Mouse (Mus musculus): ENCODE data around the gene Pdik1l.
A peak's percentile ranks its signal among the peaks of the same experiment; 100 is the strongest.

Pdik1l gene

GRCm38 (mm10) chr4:134257198-134258009 is 30.3 kb downstream of the Pdik1l start:
- H3K36me3 ChIP-seq (ENCODE audit: control insufficient read depth, insufficient read depth, low read length, poor library complexity, severe bottlenecking), result no peaks in the 10 kb centered on the region
- no peak for DNase-seq (ENCODE audit: low read depth, low spot score)
- H3K27me3 ChIP-seq (ENCODE audit: control insufficient read depth, insufficient read depth, low read length, poor library complexity, severe bottlenecking), result peaks cover 2% of the 10 kb centered on the region; the same call in 1 of the 2 replicates

- H3K27me3 ChIP-seq (ENCODE audit: control insufficient read depth, insufficient read depth, low read length, poor library complexity, severe bottlenecking), result peaks cover 2% of the 10 kb centered on the region; the same call in 1 of the 2 replicates
- H3K36me3 ChIP-seq (ENCODE audit: control insufficient read depth, insufficient read depth, low read length, poor library complexity, severe bottlenecking), result no peaks in the 10 kb centered on the region
- no peak for DNase-seq (ENCODE audit: low read depth, low spot score)
These were observed 31.1 kb downstream of the Pdik1l start for GRCm38 (mm10) chr4:134256407-134257197.

GRCm38 (mm10) chr4:134255854-134256253 is 31.8 kb downstream of the Pdik1l start:
- no peak for DNase-seq (ENCODE audit: low read depth, low spot score)
- Histone ChIP-seq H3K36me3 (ENCODE audit: control insufficient read depth, insufficient read depth, low read length, poor library complexity, severe bottlenecking) (no peaks in the 10 kb centered on the region), H3K27me3 (ENCODE audit: control insufficient read depth, insufficient read depth, low read length, poor library complexity, severe bottlenecking) (peaks cover 2% of the 10 kb centered on the region; the same call in 1 of the 2 replicates)

- DNase-seq (ENCODE audit: low read depth, low spot score), result no peak
- Histone ChIP-seq H3K27me3 (ENCODE audit: control insufficient read depth, insufficient read depth, low read length, poor library complexity, severe bottlenecking) (peaks cover 2% of the 10 kb centered on the region; the same call in 1 of the 2 replicates), H3K36me3 (ENCODE audit: control insufficient read depth, insufficient read depth, low read length, poor library complexity, severe bottlenecking) (no peaks in the 10 kb centered on the region)
These were observed 32.9 kb downstream of the Pdik1l start for GRCm38 (mm10) chr4:134254835-134255234.

- no peak for DNase-seq (ENCODE audit: low read depth, low spot score)
- no peaks in the 10 kb centered on the region for H3K36me3 ChIP-seq (ENCODE audit: control insufficient read depth, insufficient read depth, low read length, poor library complexity, severe bottlenecking)
- peaks cover 2% of the 10 kb centered on the region; the same call in 1 of the 2 replicates for H3K27me3 ChIP-seq (ENCODE audit: control insufficient read depth, insufficient read depth, low read length, poor library complexity, severe bottlenecking)
These were observed 33.9 kb downstream of the Pdik1l start, which contains the start of gene Grrp1 for GRCm38 (mm10) chr4:134253722-134254324. TSS of gene Grrp1 (minus strand) at chr4:134254106.

GRCm38 (mm10) chr4:134252911-134253721 is 34.6 kb downstream of the Pdik1l start:
- Histone ChIP-seq H3K36me3 (ENCODE audit: control insufficient read depth, insufficient read depth, low read length, poor library complexity, severe bottlenecking) (no peaks in the 10 kb centered on the region), H3K27me3 (ENCODE audit: control insufficient read depth, insufficient read depth, low read length, poor library complexity, severe bottlenecking) (peaks cover 2% of the 10 kb centered on the region; the same call in 1 of the 2 replicates)
- no peak for DNase-seq (ENCODE audit: low read depth, low spot score)

- Histone ChIP-seq H3K27me3 (ENCODE audit: control insufficient read depth, insufficient read depth, low read length, poor library complexity, severe bottlenecking) (peaks cover 2% of the 10 kb centered on the region; the same call in 1 of the 2 replicates), H3K36me3 (ENCODE audit: control insufficient read depth, insufficient read depth, low read length, poor library complexity, severe bottlenecking) (no peaks in the 10 kb centered on the region)
- no peak for DNase-seq (ENCODE audit: low read depth, low spot score)
These were observed 35.4 kb downstream of the Pdik1l start for GRCm38 (mm10) chr4:134252131-134252910.

GRCm38 (mm10) chr4:134251241-134252130 is 36.2 kb downstream of the Pdik1l start:
- Histone ChIP-seq H3K27me3 (ENCODE audit: control insufficient read depth, insufficient read depth, low read length, poor library complexity, severe bottlenecking) (peaks cover 2% of the 10 kb centered on the region; the same call in 1 of the 2 replicates), H3K36me3 (ENCODE audit: control insufficient read depth, insufficient read depth, low read length, poor library complexity, severe bottlenecking) (no peaks in the 10 kb centered on the region)
- DNase-seq (ENCODE audit: low read depth, low spot score), result peak; percentile 38

GRCm38 (mm10) chr4:134250930-134251240 is 36.8 kb downstream of the Pdik1l start:
- DNase-seq (ENCODE audit: low read depth, low spot score), result no peak
- Histone ChIP-seq H3K36me3 (ENCODE audit: control insufficient read depth, insufficient read depth, low read length, poor library complexity, severe bottlenecking) (no peaks in the 10 kb centered on the region), H3K27me3 (ENCODE audit: control insufficient read depth, insufficient read depth, low read length, poor library complexity, severe bottlenecking) (peaks cover 2% of the 10 kb centered on the region; the same call in 1 of the 2 replicates)

GRCm38 (mm10) chr4:134250116-134250929 is 37.4 kb downstream of the Pdik1l start:
- Histone ChIP-seq H3K27me3 (ENCODE audit: control insufficient read depth, insufficient read depth, low read length, poor library complexity, severe bottlenecking) (peaks cover 2% of the 10 kb centered on the region; the same call in 1 of the 2 replicates), H3K36me3 (ENCODE audit: control insufficient read depth, insufficient read depth, low read length, poor library complexity, severe bottlenecking) (no peaks in the 10 kb centered on the region)
- no peak for DNase-seq (ENCODE audit: low read depth, low spot score)

- Histone ChIP-seq H3K27me3 (ENCODE audit: control insufficient read depth, insufficient read depth, low read length, poor library complexity, severe bottlenecking) (peaks cover 2% of the 10 kb centered on the region; the same call in 1 of the 2 replicates), H3K36me3 (ENCODE audit: control insufficient read depth, insufficient read depth, low read length, poor library complexity, severe bottlenecking) (no peaks in the 10 kb centered on the region)
- DNase-seq (ENCODE audit: low read depth, low spot score), result peak; percentile 80
These were observed 38.0 kb downstream of the Pdik1l start for GRCm38 (mm10) chr4:134249651-134250050.

GRCm38 (mm10) chr4:134246719-134247258 is 40.9 kb downstream of the Pdik1l start, which contains the start of gene Gm30191:
TSS of gene Gm30191 (plus strand) at chr4:134246935.
- DNase-seq (ENCODE audit: low read depth, low spot score), result no peak
- no peaks in the 10 kb centered on the region for H3K36me3 ChIP-seq (ENCODE audit: control insufficient read depth, insufficient read depth, low read length, poor library complexity, severe bottlenecking)
- H3K27me3 ChIP-seq (ENCODE audit: control insufficient read depth, insufficient read depth, low read length, poor library complexity, severe bottlenecking), result no peaks in the 10 kb centered on the region
